In genomic region chr7:80900944-80901501, GRCm38 (mm10) we compare ENCODE assay signal across 8 mouse cellular contexts. TPM values are rescaled to one million over a fixed set of nuclear protein-coding genes. Genes with fewer than 3 reads are reported as not detected.
A peak's percentile ranks its signal among the peaks of the same experiment; 100 is the strongest.
DNase-seq lines count a peak whose midpoint lies in the region; ATAC-seq lines count a peak whose summit lies in the region.

TSS of gene Wdr73 (minus strand) at chr7:80901269.

- ATAC-seq in hindbrain, embryonic 14.5 days (ENCODE audit: low FRiP score), result peak; percentile 95

- H3K4me1 ChIP-seq in hindbrain, embryonic 14.5 days (replicated peaks; ENCODE audit: control insufficient read depth, insufficient read depth, low read length), result peaks cover 17% of the 10 kb centered on the region

- peak within 1 kb of the TSS; percentile 70 for H3K9ac ChIP-seq in hindbrain, embryonic 14.5 days

- H3K9me3 ChIP-seq in hindbrain, embryonic 14.5 days (ENCODE audit: control insufficient read depth, low read length), result no peaks in the 10 kb centered on the region

- peaks cover 33% of the 10 kb centered on the region for H3K36me3 ChIP-seq in hindbrain, embryonic 14.5 days (replicated peaks; ENCODE audit: control insufficient read depth, insufficient read depth)

- under 1% methylated on average over 36 of the region's 36 CpGs for WGBS in hindbrain, embryonic 14.5 days

- peak within 1 kb of the TSS; percentile 85 for H3K27ac ChIP-seq in hindbrain, embryonic 14.5 days

- H3K4me2 ChIP-seq in hindbrain, embryonic 14.5 days (replicated peaks), result peak within 1 kb of the TSS; percentile 90

- peak within 1 kb of the TSS; percentile 70 for H3K4me3 ChIP-seq in hindbrain, embryonic 14.5 days (replicated peaks; ENCODE audit: low read length)

- peak; percentile 95 for DNase-seq in R1 (ENCODE audit: low read depth, low spot score)
- DNase-seq in cerebellum, postnatal 25 days, result peak; percentile 86 to 92
- DNase-seq in frontal cortex, postnatal 25 days (ENCODE audit: low spot score in 2 of 2), result peak; percentile 73 to 81
- DNase-seq in hindbrain, embryonic 14.5 days (ENCODE audit: low spot score), result peak; percentile 90
- peak; percentile 89 to 91 for DNase-seq in layer of hippocampus, postnatal 36 days
- DNase-seq in lung, postnatal 36 days, result peak; percentile 95
- DNase-seq in retina, postnatal 1 day, result peak; percentile 95
- peak; percentile 82 to 87 for DNase-seq in urinary bladder, adult 18-20 months (ENCODE audit: low spot score in 2 of 2)

- no peaks in the 10 kb centered on the region for H3K27me3 ChIP-seq in hindbrain, embryonic 14.5 days (ENCODE audit: control insufficient read depth, insufficient read depth, low read length)

RNA-seq across cellular contexts. Expression of gene Wdr73, which starts in this region (rescaled TPM):
- polyA plus RNA-seq in hindbrain, embryonic 14.5 days (2014; fragmentation: Nextera tagmentation; extraction: Ambion mirVana), result 31.7 and 32.3 TPM in 2 replicates
- 10 to 100 TPM; 24.5 to 28.7 TPM for total RNA-seq in layer of hippocampus, postnatal 36 days (2021)

Comparison
In these comparisons a context has a peak if more than half of its experiments do, and no peak if none do; other contexts are left out.
1. Peak in every context shown above with its lines: DNase-seq, ATAC-seq, H3K4me3 ChIP-seq and H3K27ac ChIP-seq.